Mouse (Mus musculus) liver (tissue): ENCODE measurements around the gene Rdm1.
"Not testable (repeated sequence)": the region's sequence is repeated elsewhere in the genome, so short reads cannot be mapped to it uniquely, and the experiment has no call there.

Experiments used
- DNase-seq: peaks from one replicate; pipeline ENCODE4 v3.0.0-alpha.2; 2020; ENCODE audit warnings: mixed read lengths

Rdm1 gene

GRCm38 (mm10) chr11:101626995-101627856, at the start of gene Rdm1:
TSS of gene Rdm1 (plus strand) at chr11:101627195.
- peak; percentile 90 for DNase-seq

- no peak for DNase-seq
Observed at GRCm38 (mm10) chr11:101581081-101581764, 45.8 kb upstream of the Rdm1 start.

GRCm38 (mm10) chr11:101582054-101583035, 44.6 kb upstream of the Rdm1 start, which contains the start of gene Tmem106a:
TSS of gene Tmem106a (plus strand) at chr11:101582242.
- DNase-seq, result peak; percentile 92

GRCm38 (mm10) chr11:101583205-101583604, 43.8 kb upstream of the Rdm1 start:
- DNase-seq, result no peak

GRCm38 (mm10) chr11:101585031-101585430, 42.0 kb upstream of the Rdm1 start:
- DNase-seq, result not testable (repeated sequence)

GRCm38 (mm10) chr11:101585805-101586204, 41.2 kb upstream of the Rdm1 start:
- DNase-seq, result no peak

- DNase-seq, result no peak
Observed at GRCm38 (mm10) chr11:101587676-101588075, 39.3 kb upstream of the Rdm1 start.

GRCm38 (mm10) chr11:101588868-101589267, 38.1 kb upstream of the Rdm1 start:
- DNase-seq, result no peak

- DNase-seq, result peak; percentile 71
Observed at GRCm38 (mm10) chr11:101589444-101589843, 37.6 kb upstream of the Rdm1 start.

GRCm38 (mm10) chr11:101589989-101590624, 36.9 kb upstream of the Rdm1 start:
- DNase-seq, result no peak

- no peak for DNase-seq
Observed at GRCm38 (mm10) chr11:101599156-101599555, 27.8 kb upstream of the Rdm1 start, which contains the start of gene Gm11634. TSS of gene Gm11634 (minus strand) at chr11:101599256.

- peak; percentile 74 for DNase-seq
Observed at GRCm38 (mm10) chr11:101602491-101602890, 24.5 kb upstream of the Rdm1 start.

- DNase-seq, result no peak
Observed at GRCm38 (mm10) chr11:101604116-101604515, 22.9 kb upstream of the Rdm1 start.

- peak; percentile 91 for DNase-seq
Observed at GRCm38 (mm10) chr11:101604531-101605453, 22.2 kb upstream of the Rdm1 start.

GRCm38 (mm10) chr11:101607134-101607533, 19.9 kb upstream of the Rdm1 start:
- DNase-seq, result not testable (repeated sequence)

- DNase-seq, result peak; percentile 22
Observed at GRCm38 (mm10) chr11:101610445-101610844, 16.6 kb upstream of the Rdm1 start.

- DNase-seq, result no peak
Observed at GRCm38 (mm10) chr11:101613596-101613995, 13.4 kb upstream of the Rdm1 start.

GRCm38 (mm10) chr11:101614116-101614515, 12.9 kb upstream of the Rdm1 start:
- no peak for DNase-seq

GRCm38 (mm10) chr11:101615380-101615779, 11.6 kb upstream of the Rdm1 start:
- peak; percentile 60 for DNase-seq

- peak; percentile 48 for DNase-seq
Observed at GRCm38 (mm10) chr11:101616104-101616503, 10.9 kb upstream of the Rdm1 start.
